Mouse (Mus musculus) heart, postnatal 0 days (tissue): ENCODE results near the gene B3gnt2.

Experiments used
- CTCF ChIP-seq: IDR thresholded peaks from 2 replicates; pipeline ENCODE4 v1.5.1; 2016; ENCODE audit warnings: antibody characterized with exemption, control low read depth, low read depth
- EP300 ChIP-seq: IDR thresholded peaks from 2 replicates; pipeline ENCODE4 v1.6.1; 2016; ENCODE audit warnings: antibody characterized with exemption, low read depth

GRCm38 (mm10) chr11:22809465-22810096 is 51.2 kb downstream of the B3gnt2 start:
- no peak for TF ChIP-seq CTCF
- no peak for TF ChIP-seq EP300
